Comparison of ENCODE assay signal across 8 mouse cellular contexts in the genomic region with DNA sequence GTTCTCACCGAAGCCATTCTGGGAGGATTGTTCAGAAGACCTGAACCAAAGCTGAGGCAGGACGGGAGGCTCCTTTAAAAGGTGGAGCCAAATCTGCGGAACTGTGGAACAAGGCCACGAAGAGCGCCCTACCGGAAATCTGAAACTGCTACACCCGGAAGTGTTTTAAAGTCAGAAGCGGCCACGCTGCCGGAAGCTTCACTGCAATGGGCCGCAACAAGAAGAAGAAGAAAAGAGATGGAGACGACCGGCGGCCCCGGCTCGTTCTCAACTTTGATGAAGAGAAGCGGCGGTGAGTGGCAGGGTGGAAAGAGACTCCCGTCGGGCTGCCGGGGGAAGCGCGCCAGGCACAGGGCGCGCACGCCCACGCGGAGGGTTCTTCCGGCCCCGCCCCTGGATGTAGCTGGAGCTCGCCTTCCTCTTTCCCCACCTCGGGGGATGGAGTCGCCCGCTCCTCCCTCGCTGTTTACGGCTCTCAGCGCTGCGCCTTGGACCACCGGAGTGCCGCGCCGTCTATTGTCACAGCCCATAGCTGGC. TPM values are rescaled to one million over a fixed set of nuclear protein-coding genes. Genes with fewer than 3 reads are reported as not detected.
DNase-seq lines count a peak whose midpoint lies in the region; ATAC-seq lines count a peak whose summit lies in the region.

A gene (plus strand): TSS at position 150 of the 537 bp plus-strand sequence.

- 0 out of 2 replicates have a peak, but pooled peaks cover 2% of the 10 kb centered on the region for H3K27me3 ChIP-seq in hindbrain, embryonic 12.5 days

- peaks cover 30% of the 10 kb centered on the region for H3K36me3 ChIP-seq in hindbrain, embryonic 12.5 days

- no peaks in the 10 kb centered on the region for H3K9me3 ChIP-seq in hindbrain, embryonic 12.5 days (replicated peaks)

- peak within 1 kb of the TSS; percentile 80 for H3K27ac ChIP-seq in hindbrain, embryonic 12.5 days

- ATAC-seq in hindbrain, embryonic 12.5 days (ENCODE audit: low FRiP score) = peak; percentile 88

- peak; percentile 94 for DNase-seq in NIH3T3 (ENCODE audit: low read depth)
- peak; percentile 84 for DNase-seq in cerebellum, adult 9-11 months
- DNase-seq in frontal cortex, postnatal 10 days (ENCODE audit: low spot score in 2 of 2) = peak; percentile 74 to 84
- DNase-seq in layer of hippocampus, postnatal 14 days (ENCODE audit: low spot score in 2 of 2) = peak; percentile 89 to 93
- DNase-seq in lung, postnatal 25 days (ENCODE audit: low spot score) = peak; percentile 89
- peak; percentile 94 for DNase-seq in retina, embryonic 14.5 days (ENCODE audit: low spot score)
- peak; percentile 85 for DNase-seq in thymus, postnatal 4 days

- peaks cover 21% of the 10 kb centered on the region for H3K4me1 ChIP-seq in hindbrain, embryonic 12.5 days

- H3K4me2 ChIP-seq in hindbrain, embryonic 12.5 days (replicated peaks) = peak within 1 kb of the TSS; percentile 59

- H3K9ac ChIP-seq in hindbrain, embryonic 12.5 days = peak within 1 kb of the TSS; percentile 81

- WGBS in hindbrain, embryonic 12.5 days = under 1% methylated on average over 41 of the region's 42 CpGs

- peak within 1 kb of the TSS; percentile 78 for H3K4me3 ChIP-seq in hindbrain, embryonic 12.5 days

RNA-seq across cellular contexts. Expression of the gene that starts here (rescaled TPM):
- 53.8 and 60.0 TPM in 2 replicates for polyA plus RNA-seq in hindbrain, embryonic 12.5 days (2016; fragmentation: Nextera tagmentation; extraction: Ambion mirVana)
- total RNA-seq in layer of hippocampus, postnatal 14 days (2021) = 10 to 100 TPM; 35.9 to 36.1 TPM

Comparison
In these comparisons a context has a peak if more than half of its experiments do, and no peak if none do; other contexts are left out.
1. Peak in every context shown above with its lines: DNase-seq, ATAC-seq, H3K4me3 ChIP-seq and H3K27ac ChIP-seq.